Mouse (Mus musculus): ENCODE results near the gene Fn1.

Gene Fn1

DNA sequence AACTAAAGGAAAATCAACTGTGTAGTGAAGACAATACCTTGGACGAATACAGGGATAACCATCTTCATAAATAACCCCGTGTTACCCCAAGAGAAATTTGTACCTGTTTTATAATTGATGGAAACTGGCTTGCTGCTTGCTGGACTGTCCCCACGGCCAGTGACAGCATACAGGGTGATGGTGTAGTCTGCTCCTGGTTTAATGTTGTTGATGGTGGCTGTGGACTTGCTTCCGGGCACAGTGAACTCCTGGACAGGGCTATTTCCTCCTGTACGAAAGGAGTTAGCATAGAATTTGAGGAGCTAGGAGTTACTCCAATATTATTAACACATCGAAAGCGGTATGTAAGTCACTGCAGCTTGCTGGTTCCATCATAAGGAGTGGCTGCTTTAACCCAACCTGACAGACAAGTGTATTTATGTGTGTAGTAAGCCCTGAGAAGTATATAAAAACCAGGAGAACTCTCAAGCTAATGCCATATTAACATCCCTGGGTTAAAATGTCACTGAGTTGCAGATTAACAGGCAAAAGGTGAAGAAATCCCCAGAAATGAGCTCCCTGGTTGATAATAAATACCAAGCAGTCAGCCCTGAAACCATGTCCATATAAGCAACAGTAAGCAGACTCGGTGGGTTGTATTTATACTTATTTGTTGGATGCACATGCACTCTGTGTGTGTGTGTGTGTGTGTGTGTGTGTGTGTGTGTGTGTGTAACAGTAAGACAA lies 46.2 kb downstream of the Fn1 start:
- DNase-seq (ENCODE audit: low spot score in 2 of 2) = no peak

DNA sequence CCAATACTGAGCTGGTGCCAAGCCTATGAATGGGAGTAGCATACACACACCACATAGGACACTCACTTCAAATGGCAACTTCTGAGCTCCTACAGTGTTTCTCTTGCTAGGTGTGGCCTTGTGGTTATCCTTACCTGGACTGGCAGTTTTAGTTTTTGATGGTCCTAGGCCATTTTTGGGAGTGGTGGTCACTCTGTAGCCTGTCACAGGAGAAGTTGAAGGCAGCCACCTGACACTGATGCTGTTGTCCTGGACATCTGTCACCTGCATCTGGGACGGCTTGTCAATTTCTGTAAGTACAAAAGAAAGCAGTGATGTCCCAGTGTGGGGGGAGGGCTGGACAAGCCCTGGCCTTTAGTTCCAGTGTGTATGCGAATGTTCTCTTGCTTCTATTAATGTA lies 47.2 kb downstream of the Fn1 start:
- DNase-seq (ENCODE audit: low spot score in 2 of 2) = no peak

DNA sequence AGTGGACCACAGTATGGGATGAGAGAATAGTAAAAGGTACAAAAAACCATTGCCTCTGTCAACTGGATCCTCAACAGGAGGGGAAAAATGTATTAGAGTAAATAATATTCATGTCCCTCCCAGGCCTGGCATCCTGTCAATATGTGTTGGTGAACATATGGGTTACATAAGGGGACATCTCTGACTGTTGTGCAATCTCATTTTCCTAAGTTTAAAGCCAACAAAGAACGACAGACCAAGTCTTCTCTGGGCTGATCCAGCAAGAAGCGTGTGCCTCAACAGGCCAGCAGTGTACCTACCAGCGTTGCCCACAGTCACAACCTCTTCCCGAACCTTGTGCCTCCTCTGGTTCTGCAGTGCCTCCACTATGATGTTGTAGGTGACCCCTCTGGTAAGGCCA lies 57.6 kb downstream of the Fn1 start:
- DNase-seq (ENCODE audit: low spot score in 2 of 2) = no peak

DNA sequence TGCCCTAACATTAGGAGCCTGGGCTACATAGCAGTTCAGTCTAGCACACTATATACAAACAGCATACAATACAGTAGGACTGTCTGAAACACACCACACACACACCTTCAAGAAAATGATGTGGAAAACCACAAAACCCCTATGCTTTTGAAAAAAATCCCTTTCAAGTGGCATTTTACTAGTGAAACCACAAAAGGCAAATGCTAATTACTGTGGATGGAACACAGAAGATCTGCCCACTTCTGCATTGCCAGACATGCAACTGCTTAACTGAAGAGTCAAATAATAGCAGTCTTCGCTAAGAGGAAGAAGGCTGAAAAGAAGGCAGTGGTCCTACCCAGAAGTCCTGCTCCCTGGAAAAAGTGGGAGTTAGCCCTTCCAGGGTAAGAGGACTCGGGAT lies 58.7 kb downstream of the Fn1 start:
- DNase-seq (ENCODE audit: low spot score in 2 of 2) = no peak

DNA sequence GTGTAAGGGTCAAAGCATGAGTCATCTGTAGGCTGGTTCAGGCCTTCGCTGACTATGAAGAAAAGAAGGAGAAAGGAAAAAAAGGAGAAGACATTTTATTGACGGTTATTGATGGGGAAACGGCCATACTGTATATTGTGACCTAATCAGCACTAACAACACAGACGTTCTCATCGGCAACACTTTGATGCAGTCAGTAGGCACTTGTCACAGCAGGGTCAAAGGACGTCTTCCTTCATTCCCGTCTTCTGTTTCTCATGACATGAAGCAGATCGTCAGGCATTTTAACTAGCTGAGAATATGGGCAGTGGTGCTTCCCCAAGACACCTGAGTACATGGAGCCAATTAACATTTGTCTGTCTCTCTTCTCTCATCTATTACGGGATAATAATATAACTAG lies 59.8 kb downstream of the Fn1 start:
- no peak for DNase-seq (ENCODE audit: low spot score in 2 of 2)

DNA sequence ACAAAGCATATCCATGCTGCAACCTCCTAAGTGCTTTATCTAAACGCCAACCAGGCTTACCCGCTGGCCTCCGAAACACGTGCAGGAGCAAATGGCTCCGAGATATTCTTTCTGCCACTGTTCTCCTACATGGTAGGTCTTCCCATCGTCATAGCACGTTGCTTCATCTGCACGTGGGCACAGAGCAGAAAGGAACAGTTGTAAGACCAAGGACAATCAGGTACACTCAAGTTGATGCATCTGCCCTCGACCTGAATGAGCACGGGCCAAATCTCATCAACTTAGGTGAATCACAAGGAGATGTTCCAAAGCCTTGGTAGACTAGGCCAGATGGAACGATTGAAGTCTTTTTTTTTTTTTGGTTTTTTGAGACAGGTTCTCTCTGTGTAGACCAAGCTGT lies 63.0 kb downstream of the Fn1 start:
- DNase-seq (ENCODE audit: low spot score in 2 of 2) = no peak

DNA sequence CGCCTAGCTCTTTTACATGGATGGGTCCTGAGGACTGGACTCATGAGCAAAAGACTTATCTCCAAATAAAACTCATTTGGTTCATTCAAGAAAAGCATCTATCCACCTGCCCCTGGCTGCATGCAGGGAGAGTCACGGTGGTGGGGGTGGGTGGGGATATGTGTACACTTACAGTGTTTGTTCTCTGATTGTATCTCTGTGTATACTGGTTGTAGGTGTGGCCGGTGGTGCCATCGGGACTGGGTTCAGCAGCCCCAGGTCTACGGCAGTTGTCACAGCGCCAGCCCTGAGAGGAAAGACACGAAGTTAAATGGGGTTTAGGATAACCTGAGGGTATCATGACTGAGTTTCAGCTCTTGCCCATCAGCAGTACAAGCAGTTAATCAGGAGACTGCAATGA lies 66.3 kb downstream of the Fn1 start:
- DNase-seq (ENCODE audit: low spot score in 2 of 2) = no peak

DNA sequence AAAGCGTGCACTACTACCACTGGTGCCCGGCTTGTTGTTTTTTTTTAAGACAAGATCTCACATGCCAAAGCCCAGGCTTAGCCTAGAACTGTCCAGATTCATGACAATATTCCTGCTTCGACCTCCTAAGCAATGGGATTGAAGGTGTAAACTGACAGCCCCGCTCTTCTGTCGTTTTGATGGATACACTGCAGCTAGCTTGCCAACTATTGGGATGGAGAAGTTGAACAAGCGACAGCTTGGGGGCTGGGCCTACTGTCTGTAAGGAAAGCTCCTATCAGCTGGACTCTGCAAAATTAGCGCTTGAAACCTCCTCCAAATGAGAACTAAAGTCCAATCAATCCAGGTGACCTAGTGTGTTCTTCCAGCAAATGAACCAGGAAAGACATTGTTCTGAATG lies 69.1 kb downstream of the Fn1 start:
- DNase-seq (ENCODE audit: low spot score in 2 of 2) = no peak

DNA sequence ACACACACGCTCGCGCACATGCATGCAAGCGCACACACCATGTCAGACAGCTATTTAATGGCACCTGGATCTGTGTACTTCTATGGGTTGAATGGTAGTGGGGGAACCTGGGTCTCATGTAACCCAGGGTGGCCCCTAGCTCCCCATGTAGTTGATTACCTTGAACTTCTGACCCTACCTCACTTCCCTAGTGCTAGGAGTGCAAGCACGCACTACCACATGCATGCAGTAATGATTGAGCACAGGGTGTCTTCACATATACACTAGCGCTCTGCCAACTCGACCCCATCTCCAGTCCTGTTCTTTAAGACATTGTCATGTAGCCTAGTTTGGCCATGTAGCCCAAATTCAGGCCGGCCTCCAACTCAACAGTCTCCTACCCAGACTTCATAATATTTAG lies 69.7 kb downstream of the Fn1 start:
- DNase-seq (ENCODE audit: low spot score in 2 of 2) = no peak

DNA sequence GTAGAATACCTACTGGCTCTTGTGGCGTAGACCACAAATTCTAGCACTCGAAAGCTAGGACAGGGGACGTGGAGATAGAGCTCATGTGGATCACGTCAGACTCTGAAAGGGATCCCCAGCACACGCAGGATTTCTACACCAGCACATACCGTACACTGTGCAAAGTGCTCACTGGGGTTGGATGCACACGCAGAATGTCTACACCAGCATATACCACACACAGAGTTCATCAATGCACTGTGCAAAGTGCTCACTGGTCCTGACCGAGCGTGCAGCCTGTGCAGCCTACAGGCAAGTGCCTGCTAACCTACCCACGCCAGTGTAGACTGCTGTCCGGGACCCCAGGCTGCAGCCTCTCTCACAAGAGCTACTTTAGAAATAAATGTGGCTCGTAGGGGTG lies 72.6 kb downstream of the Fn1 start:
- no peak for DNase-seq (ENCODE audit: low spot score in 2 of 2)

DNA sequence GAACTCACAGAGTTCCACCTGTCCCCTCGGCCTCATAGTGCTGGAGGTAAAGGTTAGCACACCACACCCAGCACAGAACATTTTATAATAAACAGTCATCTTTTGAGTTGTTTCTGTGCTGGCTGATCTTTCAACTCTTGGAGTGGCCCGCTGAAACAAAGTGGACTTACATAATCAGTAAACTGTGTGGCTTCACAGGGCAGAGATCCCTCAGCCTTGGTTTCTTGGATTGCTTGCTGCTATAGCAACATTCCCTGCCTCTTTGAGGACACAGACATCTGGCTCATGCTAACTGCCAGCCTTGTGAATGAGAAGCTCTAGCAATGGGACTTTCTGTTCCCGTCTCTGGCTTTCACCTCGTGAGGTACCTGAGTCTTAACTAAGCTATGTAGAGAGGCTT lies 73.5 kb downstream of the Fn1 start:
- DNase-seq (ENCODE audit: low spot score in 2 of 2) = no peak

DNA sequence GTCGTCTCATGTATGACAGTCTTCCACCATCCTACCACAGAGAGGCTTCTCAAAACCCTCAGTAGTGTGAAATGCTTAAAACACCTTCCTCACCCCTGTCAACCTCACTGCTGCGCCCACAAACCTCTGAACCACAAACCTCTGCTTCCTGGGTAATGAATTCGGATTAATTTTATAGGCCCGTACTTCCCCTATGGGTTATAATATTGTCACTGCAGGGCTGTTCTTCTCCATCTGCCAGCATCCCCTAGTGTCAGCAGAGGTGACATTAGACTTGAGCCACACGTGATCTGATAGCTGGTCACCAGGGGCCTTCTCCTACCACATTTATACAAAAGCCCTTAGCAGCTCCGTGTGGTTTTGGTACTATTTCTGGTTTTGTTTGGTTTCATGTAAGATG lies 76.2 kb downstream of the Fn1 start:
- no peak for DNase-seq (ENCODE audit: low spot score in 2 of 2)

DNA sequence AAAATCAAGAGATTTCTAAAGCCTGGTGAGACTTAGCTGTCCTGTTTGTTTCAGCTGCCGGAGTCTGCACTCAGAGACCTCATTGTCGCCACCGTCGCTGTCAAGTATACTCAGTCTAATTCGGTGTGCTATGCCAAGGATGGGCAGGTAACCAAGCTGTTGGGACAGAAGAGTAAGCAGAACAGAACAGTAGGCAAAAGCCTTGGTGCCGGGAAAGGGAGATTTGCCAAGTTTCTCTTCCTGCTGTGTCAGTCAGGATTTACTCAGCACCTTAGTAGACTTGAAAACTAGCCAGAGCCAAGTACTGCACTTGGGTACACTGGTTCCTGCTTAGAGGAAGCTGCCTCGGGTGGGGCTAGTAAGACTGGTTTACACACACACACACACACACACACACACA lies 77.0 kb downstream of the Fn1 start:
- no peak for DNase-seq (ENCODE audit: low spot score in 2 of 2)

DNA sequence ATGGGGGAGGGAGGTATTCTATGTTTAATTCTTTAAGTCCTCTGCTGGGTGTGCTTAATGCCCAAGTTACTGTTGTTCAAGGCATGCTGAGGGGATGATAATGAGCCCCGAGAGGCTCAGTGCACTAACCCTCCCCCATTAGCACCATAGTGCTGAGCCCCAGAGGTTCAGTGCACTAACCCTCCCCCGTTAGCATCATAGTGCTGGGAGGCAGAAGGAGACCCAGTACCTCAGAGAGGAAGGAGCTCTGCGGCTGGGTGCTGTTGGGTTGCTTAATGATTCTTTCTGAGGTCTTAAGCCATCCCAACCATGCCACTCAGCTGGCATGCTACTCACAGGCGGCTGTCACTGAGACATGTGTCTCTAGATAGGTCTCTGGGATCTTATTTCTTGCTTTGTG lies 82.9 kb downstream of the Fn1 start:
- no peak for DNase-seq (ENCODE audit: low spot score in 2 of 2)

DNA sequence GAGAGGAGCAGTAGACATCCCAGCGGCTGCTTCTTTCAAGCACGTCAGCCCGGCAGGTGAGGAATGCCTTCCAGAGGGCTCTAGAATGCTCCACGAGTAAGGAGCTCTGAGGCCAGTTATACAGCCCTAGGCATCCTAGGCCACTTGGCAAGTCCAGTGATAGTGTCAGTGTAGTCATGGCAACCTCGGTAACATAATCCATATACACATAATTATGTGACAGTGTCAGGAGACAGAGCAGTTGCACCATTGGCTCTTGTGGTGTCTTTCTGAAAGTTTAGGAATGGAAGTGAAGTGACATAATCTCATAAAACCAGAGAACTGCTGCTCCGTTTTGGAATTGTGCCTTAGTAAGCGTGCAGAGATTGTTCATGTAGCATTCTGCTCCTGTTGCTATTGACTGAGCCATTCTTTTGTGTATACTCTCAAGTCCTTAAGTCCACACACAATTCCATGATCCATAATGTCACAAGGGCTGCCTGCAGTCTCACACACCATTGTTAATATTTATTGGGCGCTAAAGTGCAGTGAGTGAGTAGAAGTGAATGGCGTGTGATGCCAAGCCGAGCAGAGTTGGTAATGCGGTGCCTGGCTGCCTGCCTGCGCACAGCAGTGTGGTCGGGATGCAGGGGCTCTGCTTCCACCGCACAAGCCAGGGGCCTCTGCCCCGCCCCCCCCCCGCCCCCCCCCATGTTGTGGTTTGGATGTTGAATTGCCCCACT lies 85.0 kb downstream of the Fn1 start:
- DNase-seq (ENCODE audit: low spot score in 2 of 2) = no peak

DNA sequence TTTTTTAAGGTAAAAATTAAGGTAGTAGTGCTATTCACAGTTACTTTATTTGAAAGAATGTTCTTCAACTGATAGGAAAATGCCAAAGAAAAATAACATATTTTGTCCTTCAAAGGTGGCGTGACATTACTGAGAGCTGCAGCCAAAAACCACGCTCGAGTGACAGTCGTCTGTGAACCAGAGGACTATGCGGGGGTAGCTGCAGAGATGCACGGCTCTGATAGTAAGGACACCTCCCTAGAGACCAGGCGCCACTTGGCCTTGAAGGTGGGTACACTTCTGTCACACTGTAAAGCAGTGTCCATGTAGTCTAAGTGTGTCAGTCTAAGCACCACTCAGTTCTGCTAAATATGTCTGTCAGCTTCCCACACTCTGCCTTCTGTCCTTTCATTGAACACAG lies 88.7 kb downstream of the Fn1 start:
- DNase-seq (ENCODE audit: low spot score in 2 of 2) = no peak

DNA sequence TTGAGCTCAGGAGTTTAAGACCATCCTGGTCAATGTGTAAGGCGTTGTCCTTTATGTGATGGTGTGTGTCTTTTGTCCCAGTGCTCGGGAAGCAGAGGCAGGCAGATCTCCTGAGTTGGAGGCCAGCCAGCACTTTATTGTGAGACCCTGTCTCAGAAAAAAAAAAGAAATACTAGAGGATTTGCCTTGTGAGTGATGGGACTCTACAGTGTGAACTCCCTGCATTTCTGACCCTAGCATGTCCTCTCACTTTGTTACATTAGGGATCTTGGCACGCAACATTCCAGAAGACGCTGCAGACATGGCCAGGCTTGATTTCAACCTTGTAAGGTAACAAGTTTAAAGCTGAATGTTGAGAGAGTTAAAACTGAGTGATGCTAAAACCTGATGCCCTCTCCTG lies 92.4 kb downstream of the Fn1 start:
- no peak for DNase-seq (ENCODE audit: low spot score in 2 of 2)

DNA sequence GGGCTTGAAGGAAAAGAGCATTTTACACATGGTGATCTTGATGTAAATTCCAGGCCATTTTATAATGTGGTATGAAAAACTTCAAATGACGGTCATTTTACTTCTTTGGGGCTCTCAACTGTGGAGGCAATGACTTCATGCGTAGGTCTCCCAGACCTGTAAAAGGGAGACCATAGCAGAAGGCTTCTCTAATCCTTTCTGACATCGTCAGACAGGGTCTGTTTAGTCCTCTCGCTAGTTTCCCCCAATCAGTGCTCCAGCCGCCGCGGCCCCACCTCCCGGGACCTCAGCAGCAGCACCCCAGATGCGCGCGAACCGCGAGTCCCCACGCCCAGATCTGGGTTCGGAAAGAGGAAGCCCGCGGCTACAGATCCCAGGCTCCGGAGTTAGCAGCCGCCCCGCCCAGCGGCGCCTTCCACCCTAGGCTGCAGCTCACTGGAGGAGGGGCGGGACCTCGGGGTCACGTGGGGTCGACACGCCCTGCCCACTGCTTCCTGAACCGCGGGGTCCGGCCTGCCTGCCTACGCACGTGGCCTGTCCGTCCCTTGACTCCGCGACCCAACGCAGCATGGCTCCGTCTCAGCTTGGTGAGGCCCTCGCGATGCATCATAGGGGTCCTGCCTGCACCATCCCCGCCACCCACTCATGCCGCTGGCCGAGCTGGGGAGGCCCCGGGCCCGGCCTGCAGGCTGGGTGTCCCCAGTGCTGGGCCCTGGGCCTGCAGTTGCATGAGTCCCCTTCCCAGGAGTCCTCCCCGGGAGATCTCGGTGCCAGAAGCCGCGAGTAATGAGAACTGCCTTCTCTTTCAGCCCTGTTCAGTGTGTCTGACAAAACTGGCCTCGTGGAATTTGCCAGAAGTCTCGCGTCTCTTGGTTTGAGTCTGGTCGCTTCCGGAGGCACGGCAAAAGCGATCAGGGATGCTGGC lies 96.0 kb downstream of the Fn1 start, which contains the start of gene Atic:
Atic (plus strand) TSS at position 463 of the 925 bp plus-strand sequence.
- DNase-seq (ENCODE audit: low spot score in 2 of 2) = peak; percentile 71 to 72

DNA sequence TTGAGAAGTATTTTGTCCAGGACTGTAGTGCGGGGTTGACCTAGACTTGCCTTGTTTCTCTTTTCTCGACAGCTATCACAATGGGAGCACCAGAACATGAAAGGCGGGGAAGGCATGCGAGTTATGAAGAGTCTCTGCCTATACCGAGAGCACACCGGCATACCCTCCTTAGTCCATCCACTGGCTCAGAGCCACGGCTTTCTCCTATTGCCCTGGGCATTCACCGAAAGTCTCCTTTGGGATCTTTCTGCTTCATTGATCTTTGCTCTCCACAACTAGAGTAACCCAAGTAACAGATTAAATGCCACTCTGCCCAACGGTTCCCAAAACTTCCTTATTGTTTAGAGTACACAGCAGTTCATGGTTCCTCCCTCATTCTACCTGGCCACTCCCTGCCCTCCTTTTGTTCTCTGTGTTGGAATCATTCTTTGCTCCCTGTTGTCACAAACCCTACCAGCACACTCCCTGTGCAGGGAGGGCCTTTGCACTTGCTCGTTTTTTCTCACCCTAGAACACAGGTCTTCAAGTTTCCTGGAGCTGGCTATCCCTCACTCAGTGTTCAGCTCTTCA lies 102.3 kb downstream of the Fn1 start:
- DNase-seq (ENCODE audit: low spot score in 2 of 2) = no peak

DNA sequence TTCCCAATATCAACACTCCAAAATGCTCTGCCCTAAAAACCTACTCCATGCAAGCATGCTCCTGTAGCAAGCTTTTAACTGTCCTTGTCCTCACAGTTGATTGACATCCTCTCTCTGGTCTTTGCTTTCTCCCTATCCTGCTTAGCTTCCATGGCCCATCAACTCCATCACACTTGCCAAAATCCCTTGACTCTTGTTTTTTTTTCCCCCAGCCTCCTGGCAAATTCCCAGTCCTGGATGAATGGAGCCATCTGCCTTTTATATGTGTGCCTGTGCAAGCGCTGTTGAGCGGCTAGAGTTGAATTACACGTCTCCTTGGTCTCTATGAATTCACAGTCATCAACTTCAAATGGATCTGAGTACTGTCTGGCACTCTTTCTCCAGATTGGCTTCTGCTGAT lies 112.6 kb downstream of the Fn1 start:
- no peak for DNase-seq (ENCODE audit: low spot score in 2 of 2)

DNA sequence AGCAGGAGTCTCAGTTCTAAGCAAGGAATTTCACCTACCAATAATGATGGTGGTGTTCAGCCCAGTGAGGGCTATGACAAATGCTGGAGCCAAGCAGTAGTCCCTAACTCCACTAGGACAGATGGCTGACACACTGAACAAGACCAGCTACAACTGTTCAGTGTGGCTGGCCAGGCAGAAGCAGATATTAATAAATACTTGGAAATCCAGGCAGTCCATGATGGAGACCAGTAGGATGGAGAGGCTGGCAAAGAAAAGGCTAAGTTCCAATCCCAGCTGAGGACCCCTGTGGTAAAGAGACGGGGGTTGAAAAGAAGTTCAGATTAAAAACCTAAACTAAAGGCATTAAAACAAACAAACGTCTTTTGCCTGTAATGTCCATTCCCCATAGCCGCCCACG lies 113.4 kb downstream of the Fn1 start:
- no peak for DNase-seq (ENCODE audit: low spot score in 2 of 2)

Data from frontal cortex, postnatal 25 days (tissue).